Mouse (Mus musculus) CH12.LX (cell line): ENCODE measurements around the gene Runx2. TPM values are rescaled to one million over a fixed set of nuclear protein-coding genes. Genes with fewer than 3 reads are reported as not detected.

Source experiments
- DNase-seq: peaks from one replicate; pipeline ENCODE4 v3.0.0-alpha.2; 2013; ENCODE audit errors: extremely low read depth
- H3K27ac ChIP-seq: 2 replicates; pipeline ENCODE4 v1.5.1; 2012; ENCODE audit warnings: low read depth, mild to moderate bottlenecking, control low read depth, moderate library complexity; ENCODE audit not compliant: insufficient read depth
- H3K27me3 ChIP-seq: replicated peaks from 2 replicates; pipeline ENCODE3; 2012; ENCODE audit warnings: inconsistent platforms
- H3K36me3 ChIP-seq, 2 experiments: replicated peaks in 1 of 2; 2 replicates each; pipeline versions ENCODE3 to v1.6.1; 2012; ENCODE audit warnings: inconsistent platforms in 1 of 2, low read length in 1 of 2, mild to moderate bottlenecking in 1 of 2, mixed read lengths in 1 of 2, moderate library complexity in 1 of 2; ENCODE audit not compliant: control insufficient read depth in 1 of 2, insufficient read depth in 1 of 2
- H3K4me1 ChIP-seq, 2 experiments: 2 replicates each; pipeline ENCODE4 v1.6.1; 2012; ENCODE audit warnings: inconsistent platforms in 1 of 2, moderate library complexity in 1 of 2; ENCODE audit not compliant: insufficient read depth in 2 of 2, control insufficient read depth in 1 of 2
- H3K4me2 ChIP-seq: 2 replicates; pipeline ENCODE4 v1.6.1; 2012; ENCODE audit warnings: low read depth, mild to moderate bottlenecking, control low read depth; ENCODE audit not compliant: poor library complexity, insufficient read depth, severe bottlenecking
- H3K4me3 ChIP-seq, 3 experiments: fragments of 150-350 bp in 1 of 3; sonication (generic) in 1 of 3; replicated peaks in 1 of 3; 2 replicates each; pipeline versions ENCODE3 to v1.5.1; 2011 to 2012; ENCODE audit warnings: low read depth in 2 of 3, low read length in 2 of 3, mild to moderate bottlenecking in 2 of 3, moderate library complexity in 2 of 3, control low read depth in 1 of 3, improper control_type of control experiment in 1 of 3, inconsistent platforms in 1 of 3, mixed read lengths in 1 of 3; ENCODE audit not compliant: poor library complexity in 1 of 3
- H3K79me2 ChIP-seq: replicated peaks from 2 replicates; pipeline ENCODE4 v1.6.1; 2012; ENCODE audit warnings: mild to moderate bottlenecking, moderate library complexity; ENCODE audit not compliant: control insufficient read depth, poor library complexity, insufficient read depth, severe bottlenecking; ENCODE audit errors: extremely low read depth
- H3K9ac ChIP-seq: 2 replicates; pipeline ENCODE4 v1.6.1; 2012; ENCODE audit warnings: low read depth, mild to moderate bottlenecking, control low read depth, moderate library complexity; ENCODE audit not compliant: insufficient read depth
- H3K9me3 ChIP-seq: replicated peaks from 2 replicates; pipeline ENCODE3; 2012; ENCODE audit warnings: low read length, inconsistent platforms, mixed read lengths
- CHD2 ChIP-seq: IDR thresholded peaks from 2 replicates; pipeline ENCODE4 v1.6.1; 2011; ENCODE audit warnings: low read length, improper control_type of control experiment
- ELF1 ChIP-seq: IDR thresholded peaks from 2 replicates; pipeline ENCODE4 v1.6.1; 2014; ENCODE audit warnings: low read depth, mild to moderate bottlenecking, inconsistent platforms, low read length, improper control_type of control experiment
- HCFC1 ChIP-seq: IDR thresholded peaks from 2 replicates; pipeline ENCODE4 v1.6.1; 2012; ENCODE audit warnings: low read depth, mild to moderate bottlenecking, inconsistent platforms, low read length, improper control_type of control experiment
- MAX ChIP-seq: IDR thresholded peaks from 2 replicates; pipeline ENCODE4 v1.6.1; 2011; ENCODE audit warnings: low read length, improper control_type of control experiment
- MYC ChIP-seq: IDR thresholded peaks from 2 replicates; pipeline ENCODE4 v1.6.1; 2011; ENCODE audit warnings: low read depth, mild to moderate bottlenecking, improper control_type of control experiment, low read length
- POLR2AphosphoS2 ChIP-seq: IDR thresholded peaks from 2 replicates; pipeline ENCODE4 v1.6.1; 2011; ENCODE audit warnings: low read depth, low read length, improper control_type of control experiment
- RAD21 ChIP-seq: IDR thresholded peaks from 2 replicates; pipeline ENCODE4 v1.6.1; 2011; ENCODE audit warnings: low read depth, mild to moderate bottlenecking, low read length, improper control_type of control experiment, moderate library complexity
- RCOR1 ChIP-seq: conservative IDR thresholded peaks from 2 replicates; pipeline ENCODE4 v1.6.1; 2012; ENCODE audit warnings: low read depth, mild to moderate bottlenecking, inconsistent platforms, low read length, improper control_type of control experiment
- SIN3A ChIP-seq: IDR thresholded peaks from 2 replicates; pipeline ENCODE4 v1.6.1; 2012; ENCODE audit warnings: low read length, improper control_type of control experiment, inconsistent platforms
- TCF12 ChIP-seq: IDR thresholded peaks from 2 replicates; pipeline ENCODE4 v1.6.1; 2014; ENCODE audit warnings: low read depth, mild to moderate bottlenecking, inconsistent platforms, low read length, improper control_type of control experiment
- USF1 ChIP-seq: IDR thresholded peaks from 2 replicates; pipeline ENCODE4 v1.6.1; 2014; ENCODE audit warnings: low read depth, mild to moderate bottlenecking, inconsistent platforms, low read length, improper control_type of control experiment
- USF2 ChIP-seq: conservative IDR thresholded peaks from 2 replicates; pipeline ENCODE4 v1.6.1; 2011; ENCODE audit warnings: low read depth, low read length, improper control_type of control experiment
- ZMIZ1 ChIP-seq: IDR thresholded peaks from 2 replicates; pipeline ENCODE4 v1.6.1; 2012; ENCODE audit warnings: low read depth, mild to moderate bottlenecking, inconsistent platforms, low read length, improper control_type of control experiment
- dilution Hi-C: fragments of 300-500 bp; cut with MboI; formaldehyde crosslinking; loops from 2 replicates; pipeline ENCODE4 v1.14.3; 2020; ENCODE audit warnings: low sequenced_read_pairs; ENCODE audit not compliant: extremely low pct_unique_long_range_greater_than_20kb, extremely low pct_ligation_motif_present
- in situ Hi-C: fragments of 300-500 bp; cut with MboI; formaldehyde crosslinking; loops from 3 replicates; pipeline ENCODE4 v1.14.3; 2019; ENCODE audit warnings: low sequenced_read_pairs, low pct_ligation_motif_present, low pct_unique_long_range_greater_than_20kb, mixed read lengths
- polyA plus RNA-seq: library from polyadenylated mRNA; unstranded; fragments of >175 nt; gene quantifications from 2 replicates; pipeline ENCODE4 v1.2.1, GENCODE M21; 2012; ENCODE audit warnings: low read depth; ENCODE audit not compliant: insufficient read length
- total RNA-seq, 2 experiments: library from RNA; depleted of rRNA; stranded (reverse); fragments of 300-350 nt in 1 of 2; fragments of >200 nt in 1 of 2; gene quantifications; 2 replicates each; pipeline ENCODE4 v1.2.3; 2012 to 2014

Gene Runx2
- total and polyA plus RNA-seq, 3 experiments, result 0.70 to 1.4 (median 1.1) TPM

DNA sequence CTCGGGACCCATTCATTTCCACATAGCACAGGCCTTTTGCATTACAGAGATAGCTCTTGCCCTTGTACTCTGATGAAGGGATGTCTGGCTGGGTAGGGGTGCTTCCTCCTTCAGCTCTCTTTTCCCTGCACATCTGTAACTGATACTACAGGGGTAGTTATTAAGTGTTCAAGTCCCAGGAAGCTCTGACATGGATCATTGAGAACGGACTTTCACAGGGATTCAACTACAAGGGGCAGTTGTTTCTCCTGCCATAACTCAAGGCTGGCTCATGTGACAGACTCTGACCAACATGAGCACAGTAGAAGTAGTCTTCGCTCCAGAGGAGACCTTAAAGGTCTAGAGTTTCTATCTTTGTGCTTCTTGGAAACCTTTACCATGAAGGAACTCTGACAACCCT is 226.1 kb downstream of the Runx2 start:
- Histone ChIP-seq H3K4me1 (peaks cover 0 to under 1% of the 10 kb centered on the region in 2 experiments; a peak in 1 of 4 replicates), H3K9me3 (no peaks in the 10 kb centered on the region), H3K4me2 (no peak overlapping the region), H3K27ac (no peak overlapping the region), H3K4me3 (no peak overlapping the region), H3K9ac (no peak overlapping the region), H3K79me2 (no peaks in the 10 kb centered on the region), H3K36me3 (no peaks in the 10 kb centered on the region), H3K27me3 (peaks cover 2% of the 10 kb centered on the region)
- dilution Hi-C loops (no loop called here), in situ Hi-C loops (no loop called here)
- DNase-seq, result no peak
- TF ChIP-seq CHD2, result no peak
- no peak for TF ChIP-seq ZMIZ1
- TF ChIP-seq RCOR1, result no peak
- no peak for TF ChIP-seq MAX
- no peak for TF ChIP-seq POLR2AphosphoS2

- dilution Hi-C loops (no loop called here), in situ Hi-C loops (no loop called here)
- no peak for TF ChIP-seq RCOR1
- TF ChIP-seq RAD21, result no peak
- no peak for TF ChIP-seq MYC
- no peak for TF ChIP-seq USF2
- Histone ChIP-seq H3K4me3 (no peak overlapping the region), H3K4me2 (no peak overlapping the region), H3K9me3 (no peaks in the 10 kb centered on the region), H3K27ac (no peak overlapping the region), H3K4me1 (no peaks in the 10 kb centered on the region), H3K36me3 (no peaks in the 10 kb centered on the region), H3K9ac (no peak overlapping the region), H3K79me2 (no peaks in the 10 kb centered on the region), H3K27me3 (peaks cover 2% of the 10 kb centered on the region)
- no peak for DNase-seq
Measured at GRCm38 (mm10) chr17:44588020-44588419, 226.6 kb downstream of the Runx2 start.

DNA sequence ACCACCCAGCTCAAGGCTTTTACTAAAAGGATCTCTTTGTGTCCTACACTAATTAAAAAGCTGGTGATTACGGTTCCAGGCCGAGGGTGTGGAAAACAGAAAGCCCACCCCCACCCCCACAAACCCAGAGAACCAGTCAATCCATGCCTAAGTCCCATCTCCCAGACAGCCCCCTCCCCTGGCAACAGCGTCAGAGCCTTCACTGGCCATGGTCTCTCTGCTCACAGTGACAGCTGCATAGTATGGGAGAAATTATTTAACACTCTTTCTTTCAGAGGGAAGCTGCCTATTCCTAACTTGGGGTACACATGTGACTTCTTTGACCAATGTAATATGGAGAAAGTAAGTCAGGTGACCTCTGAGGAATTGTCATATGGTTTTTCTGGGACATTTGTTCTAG is 228.4 kb downstream of the Runx2 start:
- no peak for DNase-seq
- Histone ChIP-seq H3K4me2 (no peak overlapping the region), H3K9ac (no peak overlapping the region), H3K4me1 (no peaks in the 10 kb centered on the region), H3K27ac (no peak overlapping the region), H3K36me3 (no peaks in the 10 kb centered on the region), H3K79me2 (no peaks in the 10 kb centered on the region), H3K4me3 (no peak overlapping the region), H3K27me3 (peaks cover 2% of the 10 kb centered on the region), H3K9me3 (no peaks in the 10 kb centered on the region)
- dilution Hi-C loops (no loop called here), in situ Hi-C loops (no loop called here)
- no peak for TF ChIP-seq USF1
- TF ChIP-seq ELF1, result no peak
- TF ChIP-seq SIN3A, result no peak
- TF ChIP-seq ZMIZ1, result no peak
- TF ChIP-seq HCFC1, result no peak
- TF ChIP-seq TCF12, result no peak
